ENCODE assay signal across 7 mouse cellular contexts in the genomic region with DNA sequence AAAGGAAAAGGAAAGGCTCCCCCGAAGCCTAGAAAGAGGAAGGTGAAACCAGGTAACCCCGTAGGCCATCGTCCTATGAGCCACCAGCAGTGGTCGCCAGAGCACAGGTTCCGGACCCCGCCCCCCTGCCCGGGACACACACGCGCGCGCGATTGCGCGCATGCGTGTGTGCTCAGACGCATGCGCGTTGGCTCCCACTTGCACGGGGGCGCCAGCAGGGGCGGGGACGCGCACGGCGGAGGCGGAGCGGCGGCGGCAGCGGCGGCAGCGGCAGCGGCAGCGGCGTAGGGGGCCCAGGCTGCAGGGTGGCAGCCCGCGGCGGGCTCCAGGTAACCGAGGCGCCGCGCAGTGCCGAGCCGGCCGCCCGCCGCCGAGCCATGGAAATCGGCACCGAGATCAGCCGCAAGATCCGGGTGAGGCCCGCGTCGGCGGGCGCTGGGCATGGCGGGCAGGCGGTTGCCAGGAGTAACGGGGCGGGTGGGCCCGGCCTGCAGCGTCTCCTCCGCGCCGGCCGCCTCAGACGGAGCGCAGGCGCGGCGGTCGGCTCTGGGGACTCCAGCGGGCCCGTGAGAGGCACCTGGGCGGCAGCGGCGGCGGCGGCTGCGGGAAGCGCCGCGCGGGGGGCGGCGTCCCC. TPM values are rescaled to one million over a fixed set of nuclear protein-coding genes. Genes with fewer than 3 reads are reported as not detected.
A peak's percentile ranks its signal among the peaks of the same experiment; 100 is the strongest.
DNase-seq lines count a peak whose midpoint lies in the region; ATAC-seq and TF ChIP-seq lines count a peak whose summit lies in the region.

Zc3h14 (plus strand) TSS at position 219 of the 634 bp plus-strand sequence.

- H3K27me3 ChIP-seq in embryonic facial prominence, embryonic 12.5 days, result no peaks in the 10 kb centered on the region
- no peaks in the 10 kb centered on the region for H3K27me3 ChIP-seq in kidney, adult 2 months (replicated peaks; ENCODE audit: control insufficient read depth, insufficient read depth, low read length)
- no peaks in the 10 kb centered on the region; the same call in 1 of the 2 replicates for H3K27me3 ChIP-seq in limb, embryonic 12.5 days
- H3K27me3 ChIP-seq in midbrain, embryonic 15.5 days (replicated peaks), result no peaks in the 10 kb centered on the region
- H3K27me3 ChIP-seq in spleen, adult 2 months (ENCODE audit: control insufficient read depth, insufficient read depth, low read length), result no peaks in the 10 kb centered on the region

- peak; percentile 87 for ATAC-seq in embryonic facial prominence, embryonic 12.5 days (ENCODE audit: insufficient number of reproducible peaks, insufficient read depth, low FRiP score, low TSS enrichment)
- ATAC-seq in limb, embryonic 12.5 days (ENCODE audit: insufficient number of reproducible peaks, insufficient read depth, low FRiP score, low TSS enrichment, low read depth), result peak; percentile 87
- peak; percentile 94 for ATAC-seq in midbrain, embryonic 15.5 days (replicated peaks)

- peak within 1 kb of the TSS; percentile 96 for H3K27ac ChIP-seq in embryonic facial prominence, embryonic 12.5 days
- H3K27ac ChIP-seq in kidney, adult 2 months (ENCODE audit: insufficient read depth, low read depth, low read length), result peak within 1 kb of the TSS; percentile 66
- H3K27ac ChIP-seq in limb, embryonic 12.5 days, result peak within 1 kb of the TSS; percentile 95
- peak within 1 kb of the TSS; percentile 96 for H3K27ac ChIP-seq in midbrain, embryonic 15.5 days
- peak within 1 kb of the TSS; percentile 88 for H3K27ac ChIP-seq in spleen, adult 2 months (ENCODE audit: insufficient read depth, low read length)

- peak; percentile 95 for DNase-seq in adrenal gland, postnatal 25 days
- DNase-seq in heart, adult 18-20 months, result peak; percentile 93 to 94
- peak; percentile 95 for DNase-seq in kidney, adult 2 months
- DNase-seq in spleen, adult 2 months (ENCODE audit: low read depth in 1 of 2, low spot score in 2 of 2), result peak; percentile 92 to 93

- no peaks in the 10 kb centered on the region for H3K36me3 ChIP-seq in embryonic facial prominence, embryonic 12.5 days
- H3K36me3 ChIP-seq in kidney, adult 2 months (ENCODE audit: control insufficient read depth, insufficient read depth, low read length), result no peaks in the 10 kb centered on the region
- peaks cover 9% of the 10 kb centered on the region; the same call in 1 of the 2 replicates for H3K36me3 ChIP-seq in limb, embryonic 12.5 days
- H3K36me3 ChIP-seq in midbrain, embryonic 15.5 days (replicated peaks), result no peaks in the 10 kb centered on the region
- no peaks in the 10 kb centered on the region for H3K36me3 ChIP-seq in spleen, adult 2 months (ENCODE audit: control insufficient read depth, insufficient read depth, low read length)

- no peak for TF ChIP-seq POLR2A in kidney, adult 2 months (IDR thresholded peaks at IDR 0.05; ENCODE audit: low read depth, low read length)
- TF ChIP-seq POLR2A in spleen, adult 2 months (IDR thresholded peaks at IDR 0.05; ENCODE audit: low read depth, low read length), result no peak

- peak; percentile 61 for TF ChIP-seq CTCF in kidney, adult 2 months (conservative IDR thresholded peaks at IDR 0.05; ENCODE audit: insufficient read depth, insufficient read length, low read depth, low read length)
- TF ChIP-seq CTCF in spleen, adult 2 months (IDR thresholded peaks at IDR 0.05; ENCODE audit: extremely low read depth, insufficient read depth, insufficient read length, insufficient replicate concordance), result peak; percentile 32; the same call in 1 of the 2 replicates

- H3K9me3 ChIP-seq in embryonic facial prominence, embryonic 12.5 days, result no peaks in the 10 kb centered on the region
- no peaks in the 10 kb centered on the region for H3K9me3 ChIP-seq in limb, embryonic 12.5 days
- H3K9me3 ChIP-seq in midbrain, embryonic 15.5 days, result no peaks in the 10 kb centered on the region

- peak within 1 kb of the TSS; percentile 85 for H3K4me3 ChIP-seq in embryonic facial prominence, embryonic 12.5 days
- H3K4me3 ChIP-seq in kidney, adult 2 months (ENCODE audit: insufficient read depth, low read depth, low read length), result peak within 1 kb of the TSS; percentile 83
- peak within 1 kb of the TSS; percentile 89 for H3K4me3 ChIP-seq in limb, embryonic 12.5 days (replicated peaks)
- H3K4me3 ChIP-seq in midbrain, embryonic 15.5 days, result peak within 1 kb of the TSS; percentile 91
- peak within 1 kb of the TSS; percentile 92 for H3K4me3 ChIP-seq in spleen, adult 2 months (ENCODE audit: extremely low read depth, insufficient read depth, insufficient read length)

- WGBS in embryonic facial prominence, embryonic 12.5 days, result under 1% methylated on average over 77 of the region's 87 CpGs
- WGBS in kidney, adult 2 months, result under 1% methylated on average over 87 of the region's 87 CpGs
- under 1% methylated on average over 68 of the region's 87 CpGs for WGBS in limb, embryonic 12.5 days
- WGBS in midbrain, embryonic 15.5 days, result under 1% methylated on average over 68 of the region's 87 CpGs
- WGBS in spleen, adult 2 months, result 1% methylated on average over 82 of the region's 87 CpGs

- peaks cover 20% of the 10 kb centered on the region for H3K4me1 ChIP-seq in embryonic facial prominence, embryonic 12.5 days
- peaks cover 3% of the 10 kb centered on the region; the same call in 1 of the 2 replicates for H3K4me1 ChIP-seq in kidney, adult 2 months (ENCODE audit: control insufficient read depth, insufficient read depth, low read length)
- H3K4me1 ChIP-seq in limb, embryonic 12.5 days (replicated peaks), result peaks cover 14% of the 10 kb centered on the region
- H3K4me1 ChIP-seq in midbrain, embryonic 15.5 days, result peaks cover 32% of the 10 kb centered on the region
- no peaks in the 10 kb centered on the region; the same call in 1 of the 2 replicates for H3K4me1 ChIP-seq in spleen, adult 2 months (ENCODE audit: control insufficient read depth, insufficient read depth, insufficient read length)

- peak within 1 kb of the TSS; percentile 94 for H3K9ac ChIP-seq in embryonic facial prominence, embryonic 12.5 days
- H3K9ac ChIP-seq in limb, embryonic 12.5 days (replicated peaks), result peak within 1 kb of the TSS; percentile 92
- peak within 1 kb of the TSS; percentile 94 for H3K9ac ChIP-seq in midbrain, embryonic 15.5 days

- H3K4me2 ChIP-seq in embryonic facial prominence, embryonic 12.5 days (replicated peaks), result peak within 1 kb of the TSS; percentile 65
- peak within 1 kb of the TSS; percentile 64 for H3K4me2 ChIP-seq in limb, embryonic 12.5 days
- peak within 1 kb of the TSS; percentile 72 for H3K4me2 ChIP-seq in midbrain, embryonic 15.5 days

RNA-seq across cellular contexts. Expression of gene Zc3h14, which starts in this region (rescaled TPM):
- total RNA-seq in adrenal gland, postnatal 25 days (2021), result 90.7 and 130 TPM in 2 replicates
- 153 and 159 TPM in 2 replicates for polyA plus RNA-seq in embryonic facial prominence, embryonic 12.5 days (2016; fragmentation: Nextera tagmentation; extraction: Ambion mirVana)
- total RNA-seq in heart, adult 18-20 months (2021), result 10 to 100 TPM; 56.0 to 59.8 TPM
- 72.5 and 74.7 TPM in 2 replicates for polyA plus RNA-seq in kidney, adult 2 months (2012; rRNA removed)
- polyA plus RNA-seq in limb, embryonic 12.5 days (2016; fragmentation: Nextera tagmentation; extraction: Ambion mirVana), result 152 and 160 TPM in 2 replicates
- 105 and 106 TPM in 2 replicates for polyA plus RNA-seq in midbrain, embryonic 15.5 days (2015; fragmentation: Nextera tagmentation; extraction: Ambion mirVana)
- 23.3 and 28.7 TPM in 2 replicates for polyA plus RNA-seq in spleen, adult 2 months (2012; rRNA removed)

Comparison
In these comparisons a context has a peak if more than half of its experiments do, and no peak if none do; other contexts are left out.
1. Peak in every context shown above with its lines: DNase-seq, ATAC-seq, H3K4me3 ChIP-seq and H3K27ac ChIP-seq.